Mouse (Mus musculus): Measurements from ENCODE around the gene Camk1d.

GRCm38 (mm10) chr2:5715054-5715410 is 717 bp upstream of the Camk1d start:
- no peak for TF ChIP-seq POLR2A (IDR thresholded peaks at IDR 0.05; ENCODE audit: control insufficient read depth, extremely low read depth, insufficient read depth, low read length, poor library complexity)
- TF ChIP-seq CTCF (IDR thresholded peaks at IDR 0.05; ENCODE audit: borderline replicate concordance, control insufficient read depth, extremely low read depth, insufficient read depth, low read length, poor library complexity): no peak
